Mouse (Mus musculus) gastrocnemius, adult 2 months (tissue): ENCODE results near the gene Cdh1. TPM values are rescaled to one million over a fixed set of nuclear protein-coding genes. Genes with fewer than 3 reads are reported as not detected.
"Not testable (repeated sequence)": the region's sequence is repeated elsewhere in the genome, so short reads cannot be mapped to it uniquely, and the experiment has no call there.

Experiments
- DNase-seq: peaks from one replicate; pipeline ENCODE4 v3.0.0; 2022
- H3K27ac ChIP-seq: fragments of 200-600 bp; 2 replicates; pipeline ENCODE4 v1.8.1; 2022; ENCODE audit warnings: mild to moderate bottlenecking
- H3K4me3 ChIP-seq: fragments of 200-600 bp; 2 replicates; pipeline ENCODE4 v1.8.1; 2022; ENCODE audit warnings: mild to moderate bottlenecking, moderate library complexity
- CTCF ChIP-seq: fragments of 200-600 bp; IDR thresholded peaks from 2 replicates; pipeline ENCODE4 v1.8.1; 2022; ENCODE audit warnings: antibody characterized with exemption, mild to moderate bottlenecking, moderate library complexity
- intact Hi-C: fragments of 180-260 bp; cut with DNase I; formaldehyde crosslinking; loops from one replicate; pipeline ENCODE4 v1.15.1; 2025
- total RNA-seq, 2 experiments: library from RNA; stranded (reverse); gene quantifications; 2 replicates each; pipeline ENCODE4 v1.2.3; 2021

Gene Cdh1
- total RNA-seq, 2 experiments from 2014 or later, result 0.17 to 0.51 TPM

GRCm38 (mm10) chr8:106576849-106577555, 26.1 kb upstream of the Cdh1 start:
- no peak for TF ChIP-seq CTCF
- peak; percentile 44 for DNase-seq
- no peak overlapping the region for H3K4me3 ChIP-seq
- intact Hi-C loops, result no loop called here
- peak overlapping the region; percentile 40; the same call in 1 of the 2 replicates for H3K27ac ChIP-seq

- no peak for TF ChIP-seq CTCF
- no peak for DNase-seq
- Histone ChIP-seq H3K4me3 (no peak overlapping the region), H3K27ac (no peak overlapping the region)
- intact Hi-C loops, result no loop called here
Measured at GRCm38 (mm10) chr8:106579510-106579909, 23.6 kb upstream of the Cdh1 start.

- Histone ChIP-seq H3K27ac (no peak overlapping the region), H3K4me3 (no peak overlapping the region)
- intact Hi-C loops, result no loop called here
- DNase-seq, result no peak
- no peak for TF ChIP-seq CTCF
Measured at GRCm38 (mm10) chr8:106581344-106582088, 21.6 kb upstream of the Cdh1 start.

- intact Hi-C loops, result no loop called here
- TF ChIP-seq CTCF, result no peak
Measured at GRCm38 (mm10) chr8:106584942-106585670, 18.0 kb upstream of the Cdh1 start.

GRCm38 (mm10) chr8:106585671-106586037, 17.5 kb upstream of the Cdh1 start:
- intact Hi-C loops, result no loop called here
- TF ChIP-seq CTCF, result no peak
- no peak overlapping the region for H3K4me3 ChIP-seq
- no peak for DNase-seq
- no peak overlapping the region for H3K27ac ChIP-seq

More at GRCm38 (mm10) chr8:106584942-106585670, 18.0 kb upstream of the Cdh1 start:
- Histone ChIP-seq H3K27ac (no peak overlapping the region), H3K4me3 (no peak overlapping the region)
- DNase-seq, result no peak

- no peak overlapping the region for H3K27ac ChIP-seq
- DNase-seq, result no peak
- H3K4me3 ChIP-seq, result no peak overlapping the region
- intact Hi-C loops, result no loop called here
- no peak for TF ChIP-seq CTCF
Measured at GRCm38 (mm10) chr8:106586896-106587295, 16.3 kb upstream of the Cdh1 start.

- no peak overlapping the region for H3K27ac ChIP-seq
- no peak for TF ChIP-seq CTCF
- no peak overlapping the region for H3K4me3 ChIP-seq
- intact Hi-C loops, result no loop called here
- DNase-seq, result no peak
Measured at GRCm38 (mm10) chr8:106588443-106589431, 14.4 kb upstream of the Cdh1 start.

GRCm38 (mm10) chr8:106592458-106592857, 10.7 kb upstream of the Cdh1 start:
- no peak for DNase-seq
- intact Hi-C loops, result no loop called here
- TF ChIP-seq CTCF, result no peak
- H3K27ac ChIP-seq, result no peak overlapping the region
- H3K4me3 ChIP-seq, result no peak overlapping the region

- DNase-seq, H3K27ac ChIP-seq, H3K4me3 ChIP-seq, intact Hi-C loops: not testable (repeated sequence)
Measured at GRCm38 (mm10) chr8:106595623-106596022, 7.5 kb upstream of the Cdh1 start.

- no peak for TF ChIP-seq CTCF
- DNase-seq, result no peak
- Histone ChIP-seq H3K27ac (no peak overlapping the region), H3K4me3 (no peak overlapping the region)
- intact Hi-C loops, result no loop called here
Measured at GRCm38 (mm10) chr8:106597067-106597466, 6.1 kb upstream of the Cdh1 start.

GRCm38 (mm10) chr8:106599265-106599979, 3.7 kb upstream of the Cdh1 start:
- H3K27ac ChIP-seq, result no peak overlapping the region
- no peak for TF ChIP-seq CTCF
- H3K4me3 ChIP-seq, result no peak overlapping the region
- DNase-seq, result no peak
- intact Hi-C loops, result no loop called here
